In the genomic region with DNA sequence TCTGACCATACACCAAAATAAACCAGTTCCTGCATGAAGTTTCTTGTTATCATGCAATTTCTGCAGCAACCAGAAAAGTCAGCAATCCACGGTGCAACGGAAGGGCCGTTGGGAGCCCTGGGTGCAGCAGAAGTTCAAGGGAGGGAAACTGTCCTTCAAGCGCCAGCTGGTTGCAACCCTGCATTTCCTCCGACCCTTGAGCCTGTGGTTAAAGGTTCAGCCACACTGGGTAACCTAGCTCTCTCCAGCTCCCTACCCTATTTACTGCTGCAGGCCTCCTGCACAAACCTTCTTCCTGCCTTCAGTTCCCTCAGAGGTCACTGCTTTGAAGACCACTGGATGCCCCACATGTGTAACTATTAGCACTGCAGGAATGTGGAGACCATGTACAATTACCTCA, we compare ENCODE assay signal across 24 mouse cellular contexts. TPM values are rescaled to one million over a fixed set of nuclear protein-coding genes. Genes with fewer than 3 reads are reported as not detected.
DNase-seq lines count a peak whose midpoint lies in the region; ATAC-seq lines count a peak whose summit lies in the region.
"Had no signal": no experiment of that assay in that cellular context is flagged by ENCODE, and none has a peak within 500 bp of the region (broad histone marks: within the 10 kb centered on the region; RNA-seq: fewer than 3 reads in every experiment).

No protein-coding gene starts in this region.

- no peaks in the 10 kb centered on the region for H3K27me3 ChIP-seq in kidney, embryonic 14.5 days (ENCODE audit: control insufficient read depth, insufficient read depth, low read length)
- H3K27me3 ChIP-seq in midbrain, embryonic 11.5 days (ENCODE audit: control insufficient read depth, insufficient read depth, low read length) = no peaks in the 10 kb centered on the region
- no peaks in the 10 kb centered on the region for H3K27me3 ChIP-seq in midbrain, embryonic 16.5 days (ENCODE audit: control insufficient read depth, insufficient read depth, low read depth, low read length)
- H3K27me3 ChIP-seq: embryonic facial prominence, embryonic 13.5 days; forebrain, embryonic 12.5 days; heart, embryonic 15.5 days had no signal

- H3K4me1 ChIP-seq in kidney, embryonic 14.5 days (ENCODE audit: control insufficient read depth, insufficient read depth, low read length) = peaks cover 7% of the 10 kb centered on the region; the same call in 1 of the 2 replicates
- H3K4me1 ChIP-seq in midbrain, embryonic 11.5 days (ENCODE audit: control insufficient read depth, insufficient read depth, low read length) = no peaks in the 10 kb centered on the region
- H3K4me1 ChIP-seq in midbrain, embryonic 16.5 days (ENCODE audit: control insufficient read depth, insufficient read depth, low read length) = no peaks in the 10 kb centered on the region
- H3K4me1 ChIP-seq: forebrain, embryonic 12.5 days; hindbrain, embryonic 10.5 days had no signal

- H3K36me3 ChIP-seq in kidney, embryonic 14.5 days (ENCODE audit: control insufficient read depth, insufficient read depth, low read length) = no peaks in the 10 kb centered on the region
- no peaks in the 10 kb centered on the region for H3K36me3 ChIP-seq in midbrain, embryonic 11.5 days (ENCODE audit: control insufficient read depth, insufficient read depth, low read length)
- no peaks in the 10 kb centered on the region for H3K36me3 ChIP-seq in midbrain, embryonic 16.5 days (ENCODE audit: control insufficient read depth, insufficient read depth, low read length)
- H3K36me3 ChIP-seq: embryonic facial prominence, embryonic 13.5 days; forebrain, embryonic 12.5 days; heart, embryonic 15.5 days; hindbrain, embryonic 10.5 days had no signal

- no peak overlapping the region for H3K4me2 ChIP-seq in kidney, embryonic 14.5 days (replicated peaks; ENCODE audit: low read depth, low read length)
- no peak overlapping the region for H3K4me2 ChIP-seq in midbrain, embryonic 11.5 days
- no peak overlapping the region for H3K4me2 ChIP-seq in midbrain, embryonic 16.5 days (ENCODE audit: low read length)
- H3K4me2 ChIP-seq: embryonic facial prominence, embryonic 13.5 days; forebrain, embryonic 12.5 days; heart, embryonic 11.5 days; heart, embryonic 15.5 days; hindbrain, embryonic 14.5 days had no signal

- ATAC-seq in kidney, embryonic 14.5 days (ENCODE audit: low FRiP score, low TSS enrichment) = no peak
- no peak for ATAC-seq in midbrain, embryonic 11.5 days (ENCODE audit: low FRiP score)
- no peak for ATAC-seq in midbrain, embryonic 16.5 days
- peak; percentile 42 for ATAC-seq in megakaryocyte progenitor cell, adult 5-6 weeks (replicated peaks; ENCODE audit: poor library complexity)
- ATAC-seq: forebrain, postnatal 0 days had no signal

- H3K27ac ChIP-seq in kidney, embryonic 14.5 days (ENCODE audit: low read depth, low read length) = no peak overlapping the region
- H3K27ac ChIP-seq in midbrain, embryonic 11.5 days (ENCODE audit: low read depth, low read length) = no peak overlapping the region
- no peak overlapping the region for H3K27ac ChIP-seq in midbrain, embryonic 16.5 days (ENCODE audit: low read length)
- H3K27ac ChIP-seq: embryonic facial prominence, embryonic 13.5 days; forebrain, embryonic 12.5 days; heart, embryonic 15.5 days; hindbrain, embryonic 10.5 days; hindbrain, embryonic 14.5 days had no signal

- H3K9me3 ChIP-seq in kidney, embryonic 14.5 days (ENCODE audit: control insufficient read depth, low read length) = no peaks in the 10 kb centered on the region
- H3K9me3 ChIP-seq in midbrain, embryonic 11.5 days (ENCODE audit: control insufficient read depth, low read length) = no peaks in the 10 kb centered on the region
- no peaks in the 10 kb centered on the region for H3K9me3 ChIP-seq in midbrain, embryonic 16.5 days (replicated peaks; ENCODE audit: control insufficient read depth, low read length, poor library complexity, severe bottlenecking)
- H3K9me3 ChIP-seq: embryonic facial prominence, embryonic 13.5 days; forebrain, embryonic 12.5 days; heart, embryonic 15.5 days; hindbrain, embryonic 10.5 days had no signal

- no peak overlapping the region for H3K9ac ChIP-seq in kidney, embryonic 14.5 days (ENCODE audit: low read depth, low read length)
- no peak overlapping the region for H3K9ac ChIP-seq in midbrain, embryonic 11.5 days (ENCODE audit: low read length)
- H3K9ac ChIP-seq in midbrain, embryonic 16.5 days (ENCODE audit: low read depth, low read length) = no peak overlapping the region
- H3K9ac ChIP-seq: embryonic facial prominence, embryonic 13.5 days; forebrain, embryonic 12.5 days; forebrain, postnatal 0 days; heart, embryonic 15.5 days; hindbrain, embryonic 14.5 days had no signal

- peak; percentile 81 for DNase-seq in heart, adult 11 months
- DNase-seq in heart, adult 8-10 months (ENCODE audit: low spot score) = no peak
- DNase-seq in kidney, adult 9 months = peak; percentile 69
- peak; percentile 33 for DNase-seq in midbrain, embryonic 11.5 days (ENCODE audit: low spot score, missing footprints)
- no peak for DNase-seq in cerebellum, adult 8-10 months
- DNase-seq: adrenal gland, postnatal 10 days; cerebellum, adult 11 months; cerebellum, adult 9-10 months; cerebellum, postnatal 25 days; forebrain, postnatal 0 days; gastrocnemius, postnatal 25 days; heart, adult 18-20 months; heart, postnatal 14 days had no signal

- 84% methylated on average over 5 of the region's 5 CpGs for WGBS in kidney, embryonic 14.5 days
- WGBS in midbrain, embryonic 11.5 days = 83% methylated on average over 5 of the region's 5 CpGs
- 96% methylated on average over 5 of the region's 5 CpGs for WGBS in midbrain, embryonic 16.5 days

- no peak overlapping the region for H3K4me3 ChIP-seq in kidney, embryonic 14.5 days (ENCODE audit: low read length)
- no peak overlapping the region for H3K4me3 ChIP-seq in midbrain, embryonic 11.5 days (ENCODE audit: low read depth, low read length)
- H3K4me3 ChIP-seq in midbrain, embryonic 16.5 days (ENCODE audit: low read depth, low read length) = no peak overlapping the region
- H3K4me3 ChIP-seq: embryonic facial prominence, embryonic 13.5 days; forebrain, embryonic 12.5 days; heart, embryonic 15.5 days; hindbrain, embryonic 10.5 days had no signal

RNA-seq across cellular contexts. Expression of gene Phactr2, which starts 30.0 kb away (rescaled TPM):
- total RNA-seq in heart, adult 8-10 months (2022) = 10 to 100 TPM; 45.2 to 50.3 (median 48.6) TPM
- polyA plus RNA-seq in kidney, embryonic 14.5 days (2014; fragmentation: Nextera tagmentation; extraction: Ambion mirVana) = 41.5 and 43.8 TPM in 2 replicates
- 13.7 and 14.2 TPM in 2 replicates for polyA plus RNA-seq in midbrain, embryonic 11.5 days (2014; fragmentation: Nextera tagmentation; extraction: Ambion mirVana)
- polyA plus RNA-seq in midbrain, embryonic 16.5 days (2015; fragmentation: Nextera tagmentation; extraction: Ambion mirVana) = 7.0 and 7.4 TPM in 2 replicates
- 26.2 and 26.4 TPM in 2 replicates for total RNA-seq in megakaryocyte progenitor cell, adult 5-6 weeks (2015)
- 21.7 and 24.4 TPM in 2 replicates for total RNA-seq in megakaryocyte progenitor cell, adult 5-6 weeks (2017)
- total RNA-seq: MEL had no signal
- polyA plus RNA-seq: C2C12 had no signal

RNA-seq across cellular contexts. Expression of gene Fuca2, which starts 55.1 kb away (rescaled TPM):
- total RNA-seq in heart, adult 8-10 months (2022) = 100 to 1,000 TPM; 164 to 196 (median 181) TPM
- 68.4 and 78.4 TPM in 2 replicates for polyA plus RNA-seq in kidney, embryonic 14.5 days (2014; fragmentation: Nextera tagmentation; extraction: Ambion mirVana)
- 21.9 and 26.0 TPM in 2 replicates for polyA plus RNA-seq in midbrain, embryonic 11.5 days (2014; fragmentation: Nextera tagmentation; extraction: Ambion mirVana)
- polyA plus RNA-seq in midbrain, embryonic 16.5 days (2015; fragmentation: Nextera tagmentation; extraction: Ambion mirVana) = 45.7 and 55.2 TPM in 2 replicates
- 149 and 158 TPM in 2 replicates for total RNA-seq in megakaryocyte progenitor cell, adult 5-6 weeks (2015)
- 95.1 and 101 TPM in 2 replicates for total RNA-seq in megakaryocyte progenitor cell, adult 5-6 weeks (2017)

Comparison
In these comparisons a context has a peak if more than half of its experiments do, and no peak if none do; other contexts are left out.
1. DNase-seq: peak in heart, adult 11 months (single experiment), kidney, adult 9 months (single experiment) and midbrain, embryonic 11.5 days (single experiment); none in heart, adult 8-10 months (single experiment) and cerebellum, adult 8-10 months (single experiment).